Mouse (Mus musculus): ENCODE measurements around the gene Abat.

Gene Abat

GRCm38 (mm10) chr16:8532461-8532860, 19.2 kb downstream of the Abat start:
- DNase-seq (ENCODE audit: low read depth, low spot score): peak; percentile 28

- peak; percentile 90 for DNase-seq (ENCODE audit: low read depth, low spot score)
These were observed 19.7 kb downstream of the Abat start for GRCm38 (mm10) chr16:8532894-8533293.

DNA sequence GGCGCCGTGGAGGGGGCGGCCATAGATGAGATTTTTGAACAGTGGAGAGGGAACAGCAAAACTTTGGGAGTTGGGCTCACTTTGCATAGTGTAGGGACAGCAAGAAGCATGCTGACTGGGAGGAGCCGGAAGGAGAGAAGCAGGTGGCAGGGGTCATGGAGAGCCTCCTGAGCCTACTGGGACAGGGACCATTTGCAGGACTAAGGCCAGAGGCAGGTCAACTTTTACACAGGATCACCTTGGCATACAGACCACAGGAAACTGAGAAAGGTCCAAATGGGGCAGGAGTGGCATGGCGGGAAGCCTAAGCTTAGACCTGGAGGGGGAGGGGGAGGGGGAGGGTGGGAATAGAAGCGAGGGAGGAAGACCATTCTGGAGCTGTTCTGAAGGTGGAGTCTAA, 20.2 kb downstream of the Abat start:
- peak; percentile 72 for DNase-seq (ENCODE audit: low read depth, low spot score)

- peak; percentile 73 for DNase-seq (ENCODE audit: low read depth, low spot score)
These were observed 21.4 kb downstream of the Abat start for GRCm38 (mm10) chr16:8534466-8535200.

GRCm38 (mm10) chr16:8535411-8535810, 22.2 kb downstream of the Abat start:
- no peak for DNase-seq (ENCODE audit: low read depth, low spot score)

DNA sequence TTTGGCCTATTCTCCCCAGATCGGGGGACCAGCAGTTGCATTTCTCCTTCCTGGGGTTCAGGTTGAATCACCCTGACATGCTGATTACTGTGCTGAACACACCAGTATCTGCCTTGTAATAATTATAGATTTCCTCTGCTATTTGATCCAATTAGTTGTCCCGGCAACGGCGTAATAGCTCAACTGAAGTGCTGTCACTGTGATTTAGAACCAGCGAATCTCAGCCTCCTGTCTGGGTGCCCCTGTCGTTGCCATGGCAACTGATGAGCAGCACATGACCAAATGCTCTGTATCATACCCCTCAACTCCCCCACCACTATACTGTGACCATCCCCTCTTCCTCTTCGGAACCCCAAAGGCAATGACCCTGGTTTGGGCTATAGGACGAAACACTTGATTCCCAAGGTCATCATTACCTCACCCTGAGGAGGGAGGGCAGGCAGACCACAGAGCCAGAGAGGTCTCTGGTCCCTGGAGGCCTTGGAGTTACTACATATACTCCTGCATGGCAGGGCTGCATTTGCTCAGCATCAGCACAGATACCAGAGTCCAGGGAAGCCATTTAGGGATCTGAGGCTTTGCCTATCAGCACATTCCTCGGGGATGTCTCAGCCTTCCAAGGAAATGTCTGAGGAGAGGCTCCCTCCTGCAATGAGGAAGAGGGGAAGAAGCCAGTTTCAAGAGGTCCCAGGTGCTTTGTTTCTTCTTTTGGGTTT, 26.1 kb downstream of the Abat start:
- no peak for DNase-seq (ENCODE audit: low read depth, low spot score)

DNA sequence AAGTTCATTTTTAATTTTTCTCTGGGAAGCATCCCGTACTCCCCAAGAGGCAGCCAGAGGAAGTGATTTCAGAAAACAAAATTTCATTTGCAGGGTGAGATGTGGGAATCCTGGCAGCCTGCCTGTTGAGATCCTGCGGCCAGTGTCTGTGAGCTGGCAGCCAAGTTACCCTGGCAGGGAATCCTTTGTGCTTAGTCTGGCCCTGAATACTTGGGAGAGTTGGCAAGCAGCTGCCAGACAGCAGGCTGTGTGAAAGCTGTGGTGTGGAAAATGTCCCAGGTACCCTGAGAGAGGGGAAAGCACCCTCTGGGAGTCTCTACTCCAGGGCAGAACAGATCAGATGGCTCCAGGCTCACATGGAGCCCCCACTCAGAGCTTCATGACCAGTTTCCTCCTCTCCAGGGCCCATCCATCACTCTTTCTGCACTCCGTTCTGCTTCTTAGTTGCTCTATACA, 27.7 kb downstream of the Abat start:
- no peak for DNase-seq (ENCODE audit: low read depth, low spot score)

DNA sequence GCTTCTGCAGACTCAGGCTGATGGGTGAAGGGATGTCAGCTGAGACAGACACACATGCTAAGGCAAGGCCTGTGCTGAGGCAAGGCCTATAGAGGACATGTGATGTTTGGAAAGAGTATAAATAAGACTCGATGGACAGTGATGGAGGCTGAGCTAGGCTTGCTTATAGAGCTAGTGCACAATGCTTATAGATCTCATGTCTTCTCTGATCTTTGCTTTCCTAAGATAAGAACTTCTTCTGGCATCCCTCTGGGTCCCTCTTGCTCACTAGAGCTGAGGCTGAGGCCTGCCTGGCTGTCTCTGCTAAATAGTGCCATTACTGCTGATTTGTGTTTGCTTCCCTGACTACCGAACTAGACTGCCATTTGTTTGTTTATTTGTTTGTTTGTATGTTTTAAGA, 34.6 kb downstream of the Abat start:
- DNase-seq (ENCODE audit: low read depth, low spot score): no peak

DNA sequence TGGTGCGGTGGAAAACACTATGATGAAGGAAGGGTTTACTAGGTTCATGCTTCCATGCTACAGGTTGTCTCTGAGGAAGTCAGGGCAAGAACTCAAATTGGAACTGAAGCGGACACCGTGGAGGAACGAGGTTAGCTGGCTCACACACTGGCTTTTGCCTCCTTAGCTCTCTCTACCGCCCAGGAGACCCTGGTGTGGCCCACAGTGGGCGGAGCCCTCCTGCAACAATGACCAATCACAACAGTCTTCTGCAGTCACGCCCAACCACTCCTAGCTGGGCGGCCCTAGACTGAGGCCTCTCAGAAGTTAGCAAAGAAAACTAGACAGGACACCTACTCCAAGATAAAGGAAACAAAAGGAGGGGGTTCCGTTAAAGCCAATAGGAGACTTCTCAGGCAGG, 36.3 kb downstream of the Abat start:
- DNase-seq (ENCODE audit: low read depth, low spot score): peak; percentile 50

- DNase-seq (ENCODE audit: low read depth, low spot score): no peak
These were observed 41.1 kb downstream of the Abat start for GRCm38 (mm10) chr16:8554351-8554750.

DNA sequence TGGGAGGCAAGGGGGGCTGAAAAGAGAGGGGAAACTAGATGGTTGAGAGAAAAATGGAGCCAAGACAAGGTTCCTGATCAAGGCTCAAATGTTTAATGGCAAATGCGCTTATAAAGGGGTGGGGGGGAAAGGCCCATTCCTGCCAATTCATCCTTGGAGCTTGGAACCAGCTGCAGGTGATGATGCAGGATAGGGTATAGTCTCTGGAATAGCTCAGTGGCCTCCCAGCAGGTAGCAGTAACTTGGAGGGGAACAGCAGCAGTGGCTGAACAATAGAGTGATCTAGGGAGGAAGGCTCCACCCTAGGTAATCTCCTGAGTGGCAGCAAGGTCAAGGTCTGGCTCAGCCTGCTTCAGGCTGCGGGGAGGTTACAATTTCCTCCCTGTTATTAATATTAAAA, 41.5 kb downstream of the Abat start:
- peak; percentile 69 for DNase-seq (ENCODE audit: low read depth, low spot score)

DNA sequence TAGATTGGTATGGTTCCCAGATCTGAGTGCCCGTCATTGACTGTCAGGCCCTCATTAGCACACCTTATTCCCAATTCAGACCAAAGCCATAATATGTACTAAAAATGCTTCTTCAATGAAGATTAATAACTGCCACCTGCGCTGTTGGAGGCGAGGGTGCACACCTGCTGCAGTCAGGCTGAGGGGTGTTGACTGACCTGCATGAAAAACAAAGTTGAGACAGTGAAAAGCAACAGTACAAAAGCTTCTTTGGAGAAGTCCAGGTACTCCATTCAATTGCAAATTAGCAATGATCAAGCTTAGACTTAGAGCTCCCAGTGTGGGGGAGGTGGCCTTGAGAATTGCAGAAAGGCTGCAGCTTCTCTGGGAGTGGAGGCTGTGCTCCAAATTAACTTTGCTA, 42.1 kb downstream of the Abat start:
- peak; percentile 76 for DNase-seq (ENCODE audit: low read depth, low spot score)

DNA sequence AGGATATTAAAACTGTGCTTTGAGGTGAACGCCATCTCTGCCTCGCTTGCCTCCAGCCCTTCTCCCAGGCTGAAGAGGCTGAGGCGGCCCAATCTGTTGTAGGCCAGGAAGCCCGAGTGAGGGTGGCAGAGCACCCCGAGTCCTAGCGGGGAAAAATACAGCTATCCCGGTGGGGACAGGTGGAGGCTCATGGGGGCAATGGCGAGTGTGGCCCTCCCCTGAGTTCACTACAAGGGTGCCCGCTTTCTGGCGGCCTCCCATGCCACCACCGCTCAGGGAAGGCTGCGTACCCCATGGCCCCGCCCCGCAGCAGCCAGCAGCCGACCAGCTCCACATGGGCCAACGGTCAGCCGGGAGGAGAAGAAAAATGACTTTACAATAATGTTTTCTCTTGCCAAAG, 46.9 kb downstream of the Abat start:
- no peak for DNase-seq (ENCODE audit: low read depth, low spot score)

GRCm38 (mm10) chr16:8561101-8561500, 47.9 kb downstream of the Abat start:
- DNase-seq (ENCODE audit: low read depth, low spot score): peak; percentile 62

DNA sequence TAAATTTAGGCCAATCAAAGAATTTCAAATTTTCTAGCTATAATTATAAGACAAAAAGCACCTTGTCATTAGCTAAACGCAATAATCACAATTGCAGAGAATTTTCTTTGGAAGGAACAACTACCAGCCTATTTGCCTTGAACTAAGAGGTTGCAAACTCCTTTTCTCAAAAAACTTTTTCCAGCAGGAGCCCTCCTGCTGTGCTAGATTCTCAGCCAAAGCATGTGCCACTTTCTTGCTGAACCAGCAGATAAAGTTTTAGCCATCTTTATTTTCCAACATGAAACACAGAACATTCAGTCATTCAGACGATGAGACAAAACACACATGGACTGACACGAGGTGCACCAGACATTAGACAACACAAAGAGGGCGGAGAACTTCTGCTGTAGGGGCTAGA, 48.6 kb downstream of the Abat start:
- DNase-seq (ENCODE audit: low read depth, low spot score): peak; percentile 33

GRCm38 (mm10) chr16:8562827-8563226, 49.6 kb downstream of the Abat start:
- DNase-seq (ENCODE audit: low read depth, low spot score): peak; percentile 82

- DNase-seq (ENCODE audit: low read depth, low spot score): no peak
These were observed 51.6 kb downstream of the Abat start for GRCm38 (mm10) chr16:8564836-8565235.

DNA sequence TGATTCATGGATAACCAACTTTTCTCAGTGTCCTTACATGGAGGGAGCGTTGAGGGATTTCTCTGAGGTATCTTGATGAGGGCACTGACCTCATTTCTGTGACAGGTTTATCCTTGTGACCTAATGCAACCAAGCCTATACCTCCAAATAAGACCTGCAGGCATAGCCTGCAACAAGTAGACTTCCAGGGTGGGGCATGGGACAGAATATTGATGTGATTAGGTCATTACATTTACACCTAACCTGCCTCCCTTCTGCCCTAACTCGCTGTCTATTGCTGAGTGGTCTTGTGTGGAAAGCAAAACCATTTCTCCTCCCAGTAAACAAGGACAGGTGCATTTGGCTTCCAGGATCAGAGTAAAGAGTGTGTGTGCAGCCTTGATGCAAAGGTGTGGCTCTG, 52.3 kb downstream of the Abat start:
- DNase-seq (ENCODE audit: low read depth, low spot score): no peak

DNA sequence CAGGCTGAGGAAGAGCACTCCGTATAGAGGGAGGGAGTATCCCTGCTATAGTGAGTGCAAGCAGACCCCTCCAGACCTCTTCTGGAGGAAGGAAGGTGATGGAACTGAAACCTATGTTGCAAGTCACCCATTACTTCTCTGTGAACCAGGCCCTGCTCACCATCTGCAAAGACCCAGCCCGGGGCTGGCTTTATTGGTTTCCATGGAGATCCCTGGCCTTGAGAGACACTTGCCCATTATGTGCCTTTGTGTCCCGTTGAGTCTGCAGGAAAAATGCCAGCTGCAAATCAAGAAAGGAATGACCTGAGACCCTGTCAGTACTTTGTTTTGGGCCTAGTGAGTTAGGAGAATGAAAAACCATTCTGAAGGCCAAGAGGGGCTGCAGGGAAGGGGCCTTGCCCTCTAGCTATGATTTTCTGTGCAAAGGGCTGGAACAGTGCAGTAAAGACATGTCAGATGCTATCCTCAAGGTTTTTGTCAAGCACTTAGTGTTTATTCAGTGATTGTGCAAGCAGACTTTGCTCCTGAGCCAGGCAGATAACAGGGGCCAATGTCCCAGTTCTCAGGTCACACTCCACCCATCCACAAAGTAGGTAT, 53.0 kb downstream of the Abat start:
- no peak for DNase-seq (ENCODE audit: low read depth, low spot score)

- no peak for DNase-seq (ENCODE audit: low read depth, low spot score)
These were observed 55.7 kb downstream of the Abat start for GRCm38 (mm10) chr16:8568881-8569280.

GRCm38 (mm10) chr16:8570336-8570735, 57.1 kb downstream of the Abat start:
- no peak for DNase-seq (ENCODE audit: low read depth, low spot score)

- no peak for DNase-seq (ENCODE audit: low read depth, low spot score)
These were observed 57.8 kb downstream of the Abat start for GRCm38 (mm10) chr16:8570901-8571615.
